Mouse (Mus musculus) thymus, adult 2 months (tissue): Measurements from ENCODE around the gene Olfr657. TPM values are rescaled to one million over a fixed set of nuclear protein-coding genes. Genes with fewer than 3 reads are reported as not detected.

Experiments used
- DNase-seq: peaks from one replicate; pipeline ENCODE4 v3.0.0; 2021
- H3K27ac ChIP-seq: fragments of 200-500 bp; 2 replicates; pipeline ENCODE4 v1.5.1; 2012; ENCODE audit warnings: low read length, control low read depth; ENCODE audit not compliant: control insufficient read depth, insufficient read depth
- H3K27me3 ChIP-seq: fragments of 200-500 bp; 2 replicates; pipeline ENCODE4 v1.6.1; 2012; ENCODE audit warnings: mild to moderate bottlenecking, low read length, moderate library complexity, mixed read lengths; ENCODE audit not compliant: control insufficient read depth, insufficient read depth
- H3K36me3 ChIP-seq: fragments of 200-500 bp; 2 replicates; pipeline ENCODE4 v1.6.1; 2012; ENCODE audit warnings: mild to moderate bottlenecking, low read length, moderate library complexity; ENCODE audit not compliant: control insufficient read depth, insufficient read depth
- H3K4me1 ChIP-seq: fragments of 200-500 bp; replicated peaks from 2 replicates; pipeline ENCODE4 v1.6.1; 2012; ENCODE audit warnings: low read length; ENCODE audit not compliant: control insufficient read depth, insufficient read depth
- H3K4me3 ChIP-seq: fragments of 200-500 bp; 2 replicates; pipeline ENCODE4 v1.5.1; 2012; ENCODE audit warnings: mild to moderate bottlenecking, low read length, control low read depth, moderate library complexity; ENCODE audit not compliant: control insufficient read depth, insufficient read depth
- CTCF ChIP-seq: fragments of 200-500 bp; IDR thresholded peaks from 2 replicates; pipeline ENCODE4 v1.5.1; 2012; ENCODE audit warnings: mild to moderate bottlenecking, control low read depth, low read length, moderate library complexity, borderline replicate concordance; ENCODE audit not compliant: control insufficient read depth, poor library complexity, insufficient read depth; ENCODE audit errors: extremely low read depth
- POLR2A ChIP-seq: fragments of 200-500 bp; IDR thresholded peaks from 2 replicates; pipeline ENCODE4 v1.6.1; 2012; ENCODE audit warnings: mild to moderate bottlenecking, low read length, control low read depth, moderate library complexity; ENCODE audit not compliant: control insufficient read depth, poor library complexity, insufficient read depth; ENCODE audit errors: extremely low read depth
- WGBS: fragments of 180-500 bp; shearing (Covaris S2); methylation state at CpG from one replicate; pipeline ENCODE4 v1.1.7; 2018; 5-methylcytosine and 5-hydroxymethylcytosine counted together
- polyA plus RNA-seq: library from polyadenylated mRNA; depleted of rRNA; stranded (reverse); fragments of >200 nt; gene quantifications from 2 replicates; pipeline ENCODE4 v1.2.3, GENCODE M21; 2012; rRNA removed

Gene Olfr657
- not detected in 2 replicates for polyA plus RNA-seq

DNA sequence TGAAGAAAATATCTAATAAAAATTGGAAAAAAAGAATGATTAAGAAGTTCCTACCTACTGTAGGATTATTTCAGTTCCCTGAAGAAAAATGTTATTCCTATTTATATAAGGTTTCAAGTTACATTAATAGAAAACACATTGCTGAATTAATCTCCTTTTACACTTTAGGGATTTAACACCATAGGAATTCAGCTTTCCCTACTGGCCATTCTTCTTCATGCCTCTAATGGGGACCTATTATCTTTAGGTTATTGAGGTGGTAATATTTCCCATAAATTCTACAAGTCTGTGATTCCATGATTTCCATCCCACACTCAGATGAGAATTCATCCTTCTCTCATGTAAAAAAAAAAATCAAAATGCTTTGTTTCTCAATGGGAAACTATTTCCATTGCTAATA is at the start of gene Olfr657:
TSS of gene Olfr657 (plus strand) at position 301 of the 400 bp plus-strand sequence.
- Histone ChIP-seq H3K36me3 (no peaks in the 10 kb centered on the region), H3K27ac (no peak within 1 kb of the TSS), H3K4me3 (no peak within 1 kb of the TSS), H3K4me1 (no peaks in the 10 kb centered on the region), H3K27me3 (no peaks in the 10 kb centered on the region)
- no peak for DNase-seq
- TF ChIP-seq CTCF (no peak), POLR2A (no peak)

DNA sequence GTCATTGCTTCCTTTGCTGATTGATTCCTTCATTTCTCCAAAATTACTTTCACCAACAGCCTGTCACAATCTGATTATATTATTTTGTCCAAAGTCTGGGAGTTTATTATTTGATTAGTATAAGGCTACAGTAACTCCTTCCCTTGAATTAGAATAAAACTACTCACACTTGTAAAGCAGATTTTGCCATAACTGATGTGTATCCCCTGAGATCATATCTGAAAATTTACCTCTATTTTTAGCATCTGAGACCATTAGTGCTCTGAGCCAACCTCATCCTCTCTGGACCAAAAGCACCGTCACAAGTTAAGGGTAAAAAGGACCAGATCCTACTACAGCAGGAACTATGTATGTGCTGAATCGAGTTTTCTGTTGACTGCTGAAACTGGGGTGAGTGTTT is 47.6 kb upstream of the Olfr657 start, which contains the start of gene Olfr653:
TSS of gene Olfr653 (plus strand) at position 301 of the 400 bp plus-strand sequence.
- Histone ChIP-seq H3K27me3 (no peaks in the 10 kb centered on the region), H3K27ac (no peak within 1 kb of the TSS), H3K4me1 (no peaks in the 10 kb centered on the region), H3K4me3 (no peak within 1 kb of the TSS), H3K36me3 (no peaks in the 10 kb centered on the region)
- WGBS: 64% methylated on average over 2 of the region's 2 CpGs
- no peak for TF ChIP-seq CTCF
- TF ChIP-seq POLR2A: no peak
- DNase-seq: no peak

DNA sequence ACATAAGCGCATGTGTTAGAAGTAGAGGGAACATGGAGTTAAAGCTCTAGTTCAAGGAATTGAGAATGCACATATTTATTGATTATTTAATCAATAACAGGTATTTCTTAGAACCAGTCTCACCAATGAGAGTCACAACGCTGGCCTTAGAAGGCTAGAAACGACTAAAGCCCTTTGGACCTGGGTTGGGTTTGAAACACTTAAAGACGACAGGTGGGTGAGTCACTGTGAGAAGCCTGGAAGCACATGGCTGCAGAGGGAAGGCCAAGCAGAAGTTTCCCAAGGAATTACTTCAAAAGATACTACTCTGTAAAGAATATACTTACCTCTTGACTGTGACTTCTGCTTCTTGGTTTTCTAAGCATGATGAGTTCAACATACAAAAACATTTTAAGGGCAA is 43.7 kb upstream of the Olfr657 start:
- H3K27ac ChIP-seq: no peak overlapping the region
- H3K4me1 ChIP-seq: no peaks in the 10 kb centered on the region
- no peaks in the 10 kb centered on the region for H3K36me3 ChIP-seq
- H3K4me3 ChIP-seq: no peak overlapping the region
- TF ChIP-seq POLR2A (no peak), CTCF (no peak)
- no peak for DNase-seq
- WGBS: 95% methylated on average over 4 of the region's 4 CpGs
- H3K27me3 ChIP-seq: no peaks in the 10 kb centered on the region

DNA sequence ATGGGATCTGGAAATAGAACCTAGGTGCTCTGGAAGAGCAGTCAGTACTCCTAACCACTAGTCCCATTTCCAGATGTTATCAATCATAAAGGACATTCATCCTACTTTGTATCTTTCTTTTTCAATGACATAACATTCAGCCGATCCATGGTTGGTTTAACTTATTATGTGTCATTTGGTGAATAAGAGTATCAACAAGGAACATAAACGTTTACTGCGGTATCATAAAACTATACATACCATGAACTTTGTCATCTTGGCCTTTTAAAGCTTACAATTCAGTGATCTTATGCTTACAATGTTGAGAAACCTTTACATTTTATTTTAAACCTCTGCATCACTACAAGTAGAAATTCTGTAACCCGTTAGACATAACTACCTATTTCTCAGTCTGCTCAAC is 43.2 kb upstream of the Olfr657 start:
- Histone ChIP-seq H3K36me3 (no peaks in the 10 kb centered on the region), H3K27ac (no peak overlapping the region), H3K4me1 (no peaks in the 10 kb centered on the region), H3K4me3 (no peak overlapping the region), H3K27me3 (no peaks in the 10 kb centered on the region)
- DNase-seq: no peak
- TF ChIP-seq CTCF: no peak
- no peak for TF ChIP-seq POLR2A
- WGBS: 93% methylated on average over 4 of the region's 4 CpGs

DNA sequence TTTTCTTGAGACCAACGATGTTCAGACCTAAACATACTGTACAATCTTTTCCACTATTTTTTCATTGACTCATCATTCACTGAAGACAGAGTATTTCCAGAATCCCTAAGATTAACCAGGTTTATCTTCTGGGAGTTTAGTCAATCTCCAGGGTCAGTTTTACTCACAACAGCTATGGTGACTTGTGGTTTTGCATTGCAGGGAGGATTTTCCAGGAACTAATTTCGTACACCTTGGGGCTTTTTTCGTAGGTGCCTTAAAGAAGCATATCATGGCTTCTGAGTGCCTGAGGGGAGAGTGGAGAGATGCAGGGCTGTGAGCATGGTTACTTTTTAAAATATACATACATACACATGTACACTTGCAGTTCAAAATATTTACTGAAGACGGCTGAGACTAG is 37.9 kb upstream of the Olfr657 start, which contains the start of gene Olfr654:
TSS of gene Olfr654 (plus strand) at position 301 of the 400 bp plus-strand sequence.
- Histone ChIP-seq H3K4me1 (no peaks in the 10 kb centered on the region), H3K27me3 (no peaks in the 10 kb centered on the region), H3K4me3 (no peak within 1 kb of the TSS), H3K36me3 (no peaks in the 10 kb centered on the region), H3K27ac (no peak within 1 kb of the TSS)
- no peak for TF ChIP-seq POLR2A
- TF ChIP-seq CTCF: no peak
- no peak for DNase-seq
- WGBS: 90% methylated on average over 4 of the region's 4 CpGs

DNA sequence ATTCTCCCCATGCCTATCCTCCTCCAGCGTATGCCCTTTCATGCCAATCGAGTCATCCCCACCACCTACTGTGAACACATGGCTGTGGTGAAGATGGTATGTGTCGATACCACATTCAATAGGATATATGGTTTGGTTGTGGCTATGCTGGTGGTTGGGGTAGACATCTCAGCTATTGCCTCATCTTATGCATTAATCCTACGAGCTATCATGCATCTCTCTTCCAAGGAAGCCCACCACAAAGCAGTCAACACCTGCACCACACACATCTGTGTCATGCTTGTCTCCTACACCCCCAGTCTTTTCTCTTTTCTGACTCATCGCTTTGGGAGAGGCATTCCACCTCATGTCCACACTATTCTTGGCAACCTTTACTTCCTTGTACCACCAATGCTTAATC is 36.3 kb upstream of the Olfr657 start:
- TF ChIP-seq CTCF (no peak), POLR2A (no peak)
- no peaks in the 10 kb centered on the region for H3K4me1 ChIP-seq
- H3K4me3 ChIP-seq: no peak overlapping the region
- no peak for DNase-seq
- no peaks in the 10 kb centered on the region for H3K27me3 ChIP-seq
- WGBS: 49% methylated on average over 5 of the region's 5 CpGs
- no peaks in the 10 kb centered on the region for H3K36me3 ChIP-seq
- no peak overlapping the region for H3K27ac ChIP-seq

DNA sequence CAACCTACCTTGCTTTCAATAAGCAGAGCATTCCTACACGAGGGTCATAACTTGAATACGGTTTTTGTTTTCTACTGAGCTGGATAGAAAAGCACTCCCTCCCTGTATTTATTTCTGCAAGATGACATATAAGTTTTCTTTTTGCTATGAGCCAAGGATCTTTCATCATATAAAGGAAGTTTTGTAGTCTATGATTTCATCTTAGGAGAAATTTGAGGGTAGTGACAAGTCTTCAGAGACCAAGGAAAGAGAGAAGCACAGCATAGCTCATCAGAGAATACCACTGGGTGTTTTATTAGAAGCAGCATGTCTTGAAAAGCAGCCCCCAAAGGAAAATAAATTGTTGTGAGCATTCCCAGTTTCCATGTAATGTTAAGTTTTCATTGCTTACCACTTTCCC is 22.9 kb upstream of the Olfr657 start, which contains the start of gene Olfr655:
TSS of gene Olfr655 (minus strand) at position 101 of the 400 bp plus-strand sequence.
- no peaks in the 10 kb centered on the region for H3K4me1 ChIP-seq
- no peak for DNase-seq
- H3K27me3 ChIP-seq: no peaks in the 10 kb centered on the region
- TF ChIP-seq POLR2A (no peak), CTCF (no peak)
- H3K27ac ChIP-seq: no peak within 1 kb of the TSS
- 92% methylated on average over 2 of the region's 2 CpGs for WGBS
- H3K4me3 ChIP-seq: no peak within 1 kb of the TSS
- H3K36me3 ChIP-seq: no peaks in the 10 kb centered on the region
